Mouse (Mus musculus): ENCODE results near the gene Lrrc37a. TPM values are rescaled to one million over a fixed set of nuclear protein-coding genes. Genes with fewer than 3 reads are reported as not detected.
A peak's percentile ranks its signal among the peaks of the same experiment; 100 is the strongest.
"Not testable (repeated sequence)": the region's sequence is repeated elsewhere in the genome, so short reads cannot be mapped to it uniquely, and the experiment has no call there.

Lrrc37a gene
- total RNA-seq (2021): not detected
- long read RNA-seq, experiment 1: 0 reads
- long read RNA-seq, experiment 2: 0 reads

- DNase-seq (ENCODE audit: low spot score in 2 of 2): no peak
- TF ChIP-seq CTCF (conservative IDR thresholded peaks at IDR 0.05): no peak
- no peak within 1 kb of the TSS for H3K4me3 ChIP-seq
- H3K27ac ChIP-seq: no peak within 1 kb of the TSS
Measured at GRCm38 (mm10) chr11:103504497-103504896, at the start of gene Lrrc37a. Gene Lrrc37a, minus strand, starts transcription at chr11:103504597.

GRCm38 (mm10) chr11:103534973-103535372, 30.6 kb upstream of the Lrrc37a start:
- not testable (repeated sequence) for DNase-seq (ENCODE audit: low spot score in 2 of 2); H3K27ac ChIP-seq; H3K4me3 ChIP-seq

- Histone ChIP-seq H3K4me3 (no peak overlapping the region), H3K27ac (no peak overlapping the region)
- DNase-seq (ENCODE audit: low spot score in 2 of 2): no peak
- TF ChIP-seq CTCF (conservative IDR thresholded peaks at IDR 0.05): no peak
Measured at GRCm38 (mm10) chr11:103512111-103512510, 7.7 kb upstream of the Lrrc37a start.

- peak; percentile 65 for TF ChIP-seq CTCF (conservative IDR thresholded peaks at IDR 0.05)
- Histone ChIP-seq H3K27ac (no peak overlapping the region), H3K4me3 (no peak overlapping the region)
- DNase-seq (ENCODE audit: low spot score in 2 of 2): no peak
Measured at GRCm38 (mm10) chr11:103464443-103464842, 40.0 kb downstream of the Lrrc37a start.

GRCm38 (mm10) chr11:103451105-103451504, 53.3 kb downstream of the Lrrc37a start:
- not testable (repeated sequence) for H3K4me3 ChIP-seq; DNase-seq (ENCODE audit: low spot score in 2 of 2); H3K27ac ChIP-seq

GRCm38 (mm10) chr11:103449721-103450120, 54.7 kb downstream of the Lrrc37a start:
- not testable (repeated sequence) for DNase-seq (ENCODE audit: low spot score in 2 of 2); H3K4me3 ChIP-seq; H3K27ac ChIP-seq

GRCm38 (mm10) chr11:103443678-103444077, 60.7 kb downstream of the Lrrc37a start:
- no peak for DNase-seq (ENCODE audit: low spot score in 2 of 2)
- Histone ChIP-seq H3K4me3 (no peak overlapping the region), H3K27ac (no peak overlapping the region)
- no peak for TF ChIP-seq CTCF (conservative IDR thresholded peaks at IDR 0.05)

GRCm38 (mm10) chr11:103436282-103436681, 68.1 kb downstream of the Lrrc37a start:
- DNase-seq (ENCODE audit: low spot score in 2 of 2): no peak
- no peak overlapping the region for H3K4me3 ChIP-seq
- no peak overlapping the region for H3K27ac ChIP-seq
- no peak for TF ChIP-seq CTCF (conservative IDR thresholded peaks at IDR 0.05)

- DNase-seq (ENCODE audit: low spot score in 2 of 2): no peak
- no peak for TF ChIP-seq CTCF (conservative IDR thresholded peaks at IDR 0.05)
- H3K4me3 ChIP-seq: no peak overlapping the region
- H3K27ac ChIP-seq: no peak overlapping the region
Measured at GRCm38 (mm10) chr11:103425031-103425430, 79.4 kb downstream of the Lrrc37a start.

GRCm38 (mm10) chr11:103419667-103420066, 84.7 kb downstream of the Lrrc37a start:
- Histone ChIP-seq H3K4me3 (no peak overlapping the region), H3K27ac (no peak overlapping the region)
- no peak for DNase-seq (ENCODE audit: low spot score in 2 of 2)
- no peak for TF ChIP-seq CTCF (conservative IDR thresholded peaks at IDR 0.05)

GRCm38 (mm10) chr11:103419226-103419625, 85.2 kb downstream of the Lrrc37a start:
- Histone ChIP-seq H3K27ac (no peak overlapping the region), H3K4me3 (no peak overlapping the region)
- DNase-seq (ENCODE audit: low spot score in 2 of 2): no peak
- TF ChIP-seq CTCF (conservative IDR thresholded peaks at IDR 0.05): peak; percentile 42

GRCm38 (mm10) chr11:103413516-103413915, 90.9 kb downstream of the Lrrc37a start:
- H3K4me3 ChIP-seq: no peak overlapping the region
- no peak for DNase-seq (ENCODE audit: low spot score in 2 of 2)
- no peak overlapping the region for H3K27ac ChIP-seq
- TF ChIP-seq CTCF (conservative IDR thresholded peaks at IDR 0.05): no peak

GRCm38 (mm10) chr11:103412950-103413423, 91.4 kb downstream of the Lrrc37a start:
- Histone ChIP-seq H3K4me3 (peak overlapping the region; percentile 81), H3K27ac (peak overlapping the region; percentile 87)
- no peak for TF ChIP-seq CTCF (conservative IDR thresholded peaks at IDR 0.05)
- DNase-seq (ENCODE audit: low spot score in 2 of 2): no peak

GRCm38 (mm10) chr11:103411981-103412949, 92.1 kb downstream of the Lrrc37a start, which contains the start of gene Plekhm1:
Gene Plekhm1, minus strand, starts transcription at chr11:103412687.
- no peak for TF ChIP-seq CTCF (conservative IDR thresholded peaks at IDR 0.05)
- Histone ChIP-seq H3K27ac (peak within 1 kb of the TSS; percentile 87), H3K4me3 (peak within 1 kb of the TSS; percentile 81)
- DNase-seq (ENCODE audit: low spot score in 2 of 2): peak; percentile 95 to 97
